Mouse (Mus musculus) midbrain, embryonic 14.5 days (tissue): ENCODE measurements around the gene Hspb8. TPM values are rescaled to one million over a fixed set of nuclear protein-coding genes. Genes with fewer than 3 reads are reported as not detected.

Experiments used
- ATAC-seq: fragments of 200-750 bp; cut with Nextera tagmentation; 2 replicates; pipeline ENCODE4 v1.8.0; 2017; ENCODE audit warnings: moderate number of reproducible peaks, moderate library complexity; ENCODE audit not compliant: low FRiP score, low TSS enrichment
- DNase-seq: peaks from one replicate; pipeline ENCODE4 v3.0.0-alpha.2; 2015
- H3K27ac ChIP-seq: fragments of 300-500 bp; sonication (generic); replicated peaks from 2 replicates; pipeline ENCODE4 v1.5.1; 2014; ENCODE audit warnings: mild to moderate bottlenecking, low read depth, low read length, moderate library complexity
- H3K27me3 ChIP-seq: fragments of 300-500 bp; sonication (generic); 2 replicates; pipeline ENCODE4 v1.6.1; 2014; ENCODE audit warnings: low read length, control low read depth, mixed read lengths; ENCODE audit not compliant: control insufficient read depth, insufficient read depth
- H3K36me3 ChIP-seq: fragments of 300-500 bp; sonication (generic); 2 replicates; pipeline ENCODE4 v1.6.1; 2014; ENCODE audit warnings: low read length, control low read depth; ENCODE audit not compliant: control insufficient read depth, insufficient read depth
- H3K4me1 ChIP-seq: fragments of 300-500 bp; sonication (generic); 2 replicates; pipeline ENCODE4 v1.6.1; 2014; ENCODE audit warnings: mild to moderate bottlenecking, antibody characterized with exemption, low read length, control low read depth; ENCODE audit not compliant: control insufficient read depth, insufficient read depth
- H3K4me2 ChIP-seq: fragments of 300-500 bp; sonication (generic); 2 replicates; pipeline ENCODE4 v1.6.1; 2014; ENCODE audit warnings: mild to moderate bottlenecking, low read length, moderate library complexity
- H3K4me3 ChIP-seq: fragments of 300-500 bp; sonication (generic); replicated peaks from 2 replicates; pipeline ENCODE4 v1.5.1; 2014; ENCODE audit warnings: low read depth, low read length
- H3K9ac ChIP-seq: fragments of 300-500 bp; sonication (generic); replicated peaks from 2 replicates; pipeline ENCODE4 v1.6.1; 2014; ENCODE audit warnings: mild to moderate bottlenecking, low read length, moderate library complexity
- H3K9me3 ChIP-seq: fragments of 300-500 bp; sonication (generic); 2 replicates; pipeline ENCODE4 v1.6.1; 2016; ENCODE audit warnings: low read length, control low read depth, mixed read lengths; ENCODE audit not compliant: control insufficient read depth
- WGBS: fragments of 180-500 bp; shearing (Covaris S2); extraction: QIAGEN DNeasy Blood & Tissue Kit; methylation state at CpG from one replicate; pipeline ENCODE4 v1.1.7; 2014; 5-methylcytosine and 5-hydroxymethylcytosine counted together
- polyA plus RNA-seq: library from polyadenylated mRNA; unstranded; fragments of >200 nt; fragmentation: Nextera tagmentation; extraction: Ambion mirVana; gene quantifications from 2 replicates; pipeline ENCODE4 v1.2.1, GENCODE M21; 2014

The Hspb8 gene
- polyA plus RNA-seq, 1 experiment from 2014 or later: 3.7 TPM

- no peak overlapping the region for H3K4me2 ChIP-seq
- H3K36me3 ChIP-seq: no peaks in the 10 kb centered on the region
- 33% methylated on average over 9 of the region's 9 CpGs for WGBS
- H3K27me3 ChIP-seq: no peaks in the 10 kb centered on the region
- H3K4me1 ChIP-seq: no peaks in the 10 kb centered on the region
- H3K4me3 ChIP-seq: no peak overlapping the region
- ATAC-seq (no peak), DNase-seq (peak; percentile 43)
- no peak overlapping the region for H3K27ac ChIP-seq
- no peak overlapping the region for H3K9ac ChIP-seq
- no peaks in the 10 kb centered on the region for H3K9me3 ChIP-seq
Observed at GRCm38 (mm10) chr5:116367923-116368322, 54.7 kb downstream of the Hspb8 start.

- Histone ChIP-seq H3K4me3 (no peak overlapping the region), H3K36me3 (no peaks in the 10 kb centered on the region), H3K4me2 (no peak overlapping the region), H3K9me3 (no peaks in the 10 kb centered on the region), H3K27ac (no peak overlapping the region), H3K27me3 (no peaks in the 10 kb centered on the region), H3K4me1 (no peaks in the 10 kb centered on the region), H3K9ac (no peak overlapping the region)
- DNase-seq (no peak), ATAC-seq (no peak)
- WGBS: 72% methylated on average over 20 of the region's 20 CpGs
Observed at GRCm38 (mm10) chr5:116366889-116367682, 55.6 kb downstream of the Hspb8 start.

GRCm38 (mm10) chr5:116361342-116361741 lies 61.3 kb downstream of the Hspb8 start:
- DNase-seq (no peak), ATAC-seq (no peak)
- Histone ChIP-seq H3K27me3 (no peaks in the 10 kb centered on the region), H3K9ac (no peak overlapping the region), H3K4me2 (no peak overlapping the region), H3K4me3 (no peak overlapping the region), H3K4me1 (no peaks in the 10 kb centered on the region), H3K36me3 (no peaks in the 10 kb centered on the region), H3K9me3 (0 out of 2 replicates have a peak, but pooled peaks cover 4% of the 10 kb centered on the region), H3K27ac (no peak overlapping the region)
- 80% methylated on average over 6 of the region's 6 CpGs for WGBS

DNA sequence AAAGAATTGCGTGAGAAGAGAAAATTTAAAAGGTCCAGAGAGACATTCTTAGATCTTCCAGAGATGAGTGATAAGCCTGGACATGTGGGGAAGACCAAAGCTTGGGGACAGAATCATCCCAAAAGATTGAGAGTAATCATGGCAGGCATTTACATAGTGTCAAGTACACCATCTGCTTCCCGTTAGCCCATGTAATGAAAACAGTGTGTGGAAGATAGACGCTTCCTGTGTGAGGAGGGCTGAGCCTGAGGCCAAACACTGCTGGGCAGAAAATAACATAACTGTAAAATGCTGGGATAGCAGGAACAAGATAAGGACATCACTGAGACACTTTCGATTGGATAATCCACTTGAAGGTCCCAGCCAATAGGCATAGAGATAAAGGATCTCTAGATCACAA lies 61.9 kb downstream of the Hspb8 start:
- H3K27me3 ChIP-seq: no peaks in the 10 kb centered on the region
- H3K4me2 ChIP-seq: no peak overlapping the region
- H3K9me3 ChIP-seq: 0 out of 2 replicates have a peak, but pooled peaks cover 4% of the 10 kb centered on the region
- H3K4me3 ChIP-seq: no peak overlapping the region
- no peaks in the 10 kb centered on the region for H3K36me3 ChIP-seq
- no peak overlapping the region for H3K9ac ChIP-seq
- ATAC-seq: no peak
- 74% methylated on average over 4 of the region's 4 CpGs for WGBS
- H3K27ac ChIP-seq: no peak overlapping the region
- DNase-seq: no peak
- H3K4me1 ChIP-seq: no peaks in the 10 kb centered on the region

Other genes with a start within 250 kb of the Hspb8 start
- 2.3 and 2.9 TPM in 2 replicates for gene Ccdc60, start 133.9 kb downstream of the Hspb8 start, polyA plus RNA-seq
- 21.5 and 22.6 TPM in 2 replicates for gene Srrm4, start 169.0 kb upstream of the Hspb8 start, polyA plus RNA-seq